19 mouse cellular contexts compared by ENCODE assay signal in the genomic region with DNA sequence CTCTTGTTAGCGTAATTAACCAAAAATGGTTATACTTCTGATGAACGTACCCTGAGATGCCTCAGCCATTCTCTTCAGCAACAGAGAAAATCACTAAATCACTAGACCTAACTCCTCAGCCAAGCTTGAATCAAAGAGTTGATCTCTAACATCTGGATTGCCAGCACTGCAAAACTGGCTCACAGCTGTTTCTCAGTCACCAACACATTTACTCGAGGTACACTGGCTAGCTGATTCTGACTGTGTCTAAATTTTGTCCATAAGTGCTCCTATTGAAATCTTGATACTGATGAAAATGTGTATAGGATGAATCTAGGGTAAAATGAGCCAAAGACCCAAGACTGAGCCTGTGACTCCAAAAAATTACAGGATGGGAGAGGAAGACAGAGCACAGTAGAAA.
A peak's percentile ranks its signal among the peaks of the same experiment; 100 is the strongest.
DNase-seq lines count a peak whose midpoint lies in the region; ATAC-seq and TF ChIP-seq lines count a peak whose summit lies in the region.
"Had no signal": no experiment of that assay in that cellular context is flagged by ENCODE, and none has a peak within 500 bp of the region (broad histone marks: within the 10 kb centered on the region; RNA-seq: fewer than 3 reads in every experiment).

No protein-coding gene starts in this region.

- H3K9ac ChIP-seq in lung, embryonic 16.5 days (ENCODE audit: low read length) = no peak overlapping the region
- no peak overlapping the region for H3K9ac ChIP-seq in lung, postnatal 0 days (replicated peaks; ENCODE audit: low read depth)
- H3K9ac ChIP-seq: embryonic facial prominence, embryonic 12.5 days; forebrain, embryonic 13.5 days; forebrain, embryonic 15.5 days had no signal

- H3K27ac ChIP-seq in lung, embryonic 16.5 days (ENCODE audit: low read length) = no peak overlapping the region
- H3K27ac ChIP-seq in lung, postnatal 0 days (ENCODE audit: low read length) = no peak overlapping the region
- H3K27ac ChIP-seq: embryonic facial prominence, embryonic 10.5 days; embryonic facial prominence, embryonic 12.5 days; forebrain, embryonic 13.5 days; forebrain, embryonic 15.5 days had no signal

- no peak for TF ChIP-seq EP300 in lung, postnatal 0 days (IDR thresholded peaks at IDR 0.05)

- no peaks in the 10 kb centered on the region for H3K4me1 ChIP-seq in lung, embryonic 16.5 days (replicated peaks; ENCODE audit: control insufficient read depth, insufficient read depth, low read length)
- H3K4me1 ChIP-seq in lung, postnatal 0 days (ENCODE audit: insufficient read depth, low read depth, low read length) = no peaks in the 10 kb centered on the region
- H3K4me1 ChIP-seq: embryonic facial prominence, embryonic 10.5 days; embryonic facial prominence, embryonic 12.5 days; forebrain, embryonic 13.5 days; forebrain, embryonic 15.5 days had no signal

- intact Hi-C loops in heart, postnatal 25 days (cut with DNase I) = no loop called here

- peak; percentile 56 for ATAC-seq in lung, embryonic 16.5 days (ENCODE audit: low read depth)
- ATAC-seq in lung, postnatal 0 days = no peak
- ATAC-seq: forebrain, embryonic 13.5 days; forebrain, embryonic 15.5 days had no signal

- 62% methylated on average over 3 of the region's 3 CpGs for WGBS in lung, embryonic 16.5 days
- WGBS in lung, postnatal 0 days = 66% methylated on average over 3 of the region's 3 CpGs

- H3K9me3 ChIP-seq in lung, embryonic 16.5 days (ENCODE audit: control insufficient read depth, low read length) = no peaks in the 10 kb centered on the region
- H3K9me3 ChIP-seq in lung, postnatal 0 days (ENCODE audit: low read length) = no peaks in the 10 kb centered on the region
- H3K9me3 ChIP-seq: embryonic facial prominence, embryonic 10.5 days; embryonic facial prominence, embryonic 12.5 days; forebrain, embryonic 13.5 days; forebrain, embryonic 15.5 days had no signal

- H3K4me3 ChIP-seq in lung, embryonic 16.5 days (ENCODE audit: low read length) = no peak overlapping the region
- no peak overlapping the region for H3K4me3 ChIP-seq in lung, postnatal 0 days (ENCODE audit: low read depth, low read length)
- H3K4me3 ChIP-seq: embryonic facial prominence, embryonic 10.5 days; embryonic facial prominence, embryonic 12.5 days; forebrain, embryonic 13.5 days; forebrain, embryonic 15.5 days had no signal

- no peaks in the 10 kb centered on the region for H3K36me3 ChIP-seq in lung, embryonic 16.5 days (ENCODE audit: control insufficient read depth, insufficient read depth, low read length)
- H3K36me3 ChIP-seq in lung, postnatal 0 days (ENCODE audit: insufficient read depth, low read length) = no peaks in the 10 kb centered on the region
- H3K36me3 ChIP-seq: embryonic facial prominence, embryonic 10.5 days; embryonic facial prominence, embryonic 12.5 days; forebrain, embryonic 15.5 days had no signal

- H3K27me3 ChIP-seq in lung, embryonic 16.5 days (ENCODE audit: control insufficient read depth, insufficient read depth, low read depth, low read length) = no peaks in the 10 kb centered on the region
- no peaks in the 10 kb centered on the region for H3K27me3 ChIP-seq in lung, postnatal 0 days (replicated peaks; ENCODE audit: insufficient read depth, low read length)
- H3K27me3 ChIP-seq: embryonic facial prominence, embryonic 12.5 days; forebrain, embryonic 13.5 days; forebrain, embryonic 15.5 days had no signal

- H3K4me2 ChIP-seq in lung, embryonic 16.5 days (ENCODE audit: low read depth, low read length) = no peak overlapping the region
- H3K4me2 ChIP-seq in lung, postnatal 0 days (replicated peaks; ENCODE audit: low read depth, low read length) = no peak overlapping the region
- H3K4me2 ChIP-seq: embryonic facial prominence, embryonic 12.5 days; forebrain, embryonic 13.5 days; forebrain, embryonic 15.5 days had no signal

- TF ChIP-seq CTCF in lung, postnatal 0 days (IDR thresholded peaks at IDR 0.05) = no peak

- peak; percentile 52 for DNase-seq in lung, postnatal 0 days (ENCODE audit: low spot score)
- peak; percentile 13 for DNase-seq in lung, postnatal 14 days
- DNase-seq in lung, postnatal 36 days = peak; percentile 43
- DNase-seq in testis, postnatal 10 days (ENCODE audit: low spot score) = no peak
- no peak for DNase-seq in kidney, postnatal 10 days
- no peak for DNase-seq in heart, postnatal 25 days (ENCODE audit: low spot score)
- DNase-seq: adrenal gland, adult 8-10 months; adrenal gland, postnatal 14 days; adrenal gland, postnatal 36 days; cerebellum, adult 11-12 months; cerebellum, adult 2 months; cerebellum, adult 9-10 months; cerebellum, postnatal 10 days; cerebellum, postnatal 25 days had no signal

Comparison
In these comparisons a context has a peak if more than half of its experiments do, and no peak if none do; other contexts are left out.
1. DNase-seq: peak in lung, postnatal 0 days (single experiment), lung, postnatal 14 days (single experiment) and lung, postnatal 36 days (single experiment); none in testis, postnatal 10 days (single experiment), kidney, postnatal 10 days (single experiment) and heart, postnatal 25 days (single experiment).